Mouse (Mus musculus) myocyte (in vitro differentiated cells): ENCODE results near the gene Pglyrp2.

ENCODE experiments used
- MYOG ChIP-seq, 3 experiments: IDR thresholded peaks; one replicate each; pipeline ENCODE4 v1.6.1; 2011; ENCODE audit warnings: control low read depth in 2 of 3, low read depth in 2 of 3, mild to moderate bottlenecking in 2 of 3; ENCODE audit not compliant: insufficient read length in 2 of 3, control insufficient read depth in 1 of 3, insufficient read depth in 1 of 3
- POLR2A ChIP-seq: IDR thresholded peaks from one replicate; pipeline ENCODE4 v1.6.1; 2011; ENCODE audit warnings: low read depth, mild to moderate bottlenecking, control low read depth, moderate library complexity; ENCODE audit not compliant: insufficient read length

DNA sequence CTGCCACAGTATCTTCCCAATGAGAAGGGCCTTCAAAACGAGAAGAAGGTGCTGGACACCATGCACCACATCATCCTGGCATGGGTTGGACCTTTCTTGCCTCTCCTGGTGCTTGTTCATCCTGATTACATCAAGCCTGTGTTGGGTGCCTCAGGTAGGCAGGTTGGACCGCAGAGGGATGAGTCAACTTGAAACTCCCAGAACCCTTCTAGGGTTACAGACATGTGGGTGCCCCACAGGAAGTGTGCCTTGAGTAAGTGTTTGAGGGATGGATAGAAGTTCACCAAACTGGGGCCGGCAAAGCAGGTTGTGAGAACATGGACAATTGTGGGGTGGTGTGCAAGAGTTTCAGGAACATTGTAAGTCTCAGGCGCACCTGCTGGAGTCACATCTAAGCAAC is 46.8 kb upstream of the Pglyrp2 start:
- no peak for TF ChIP-seq POLR2A
- TF ChIP-seq MYOG (IDR thresholded peaks at IDR 0.05; ENCODE audit: control insufficient read depth in 1 of 3, insufficient read depth in 1 of 3, insufficient read length in 2 of 3, low read depth in 2 of 3), result no peak
